Mouse (Mus musculus) cortical plate, adult 2 months (tissue): Measurements from ENCODE around the gene Dand5.
"Not testable (repeated sequence)": the region's sequence is repeated elsewhere in the genome, so short reads cannot be mapped to it uniquely, and the experiment has no call there.

Experiments used
- CTCF ChIP-seq: fragments of 200-500 bp; IDR thresholded peaks from 2 replicates; pipeline ENCODE4 v1.5.1; 2011; ENCODE audit warnings: mild to moderate bottlenecking, control low read depth, low read length; ENCODE audit not compliant: insufficient read depth; ENCODE audit errors: extremely low read depth
- POLR2A ChIP-seq: fragments of 200-500 bp; IDR thresholded peaks from 2 replicates; pipeline ENCODE4 v1.6.1; 2011; ENCODE audit warnings: mild to moderate bottlenecking, low read length, control low read depth; ENCODE audit not compliant: insufficient read depth; ENCODE audit errors: extremely low read depth

DNA sequence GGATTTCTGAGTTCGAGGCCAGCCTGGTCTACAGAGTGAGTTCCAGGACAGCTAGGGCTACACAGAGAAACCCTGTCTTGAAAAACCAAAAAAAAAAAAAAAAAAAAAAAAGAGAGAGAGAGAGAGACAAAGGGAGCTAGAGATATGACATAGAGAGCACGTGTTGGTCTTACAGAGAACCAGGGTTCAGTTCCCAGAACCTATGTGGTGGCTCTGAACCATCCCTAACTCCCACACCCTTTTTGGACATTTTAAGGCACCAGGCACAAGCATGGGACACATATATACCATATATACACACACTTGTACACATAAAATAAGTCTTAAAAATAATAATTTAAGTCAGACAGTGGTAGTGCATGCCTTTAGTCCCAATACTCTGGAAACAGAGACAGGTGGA lies 3.9 kb upstream of the Dand5 start:
- not testable (repeated sequence) for TF ChIP-seq POLR2A, CTCF
